Mouse (Mus musculus) small intestine, adult 2 months (tissue): ENCODE results near the gene Rprd2.
A peak's percentile ranks its signal among the peaks of the same experiment; 100 is the strongest.

ENCODE experiments used
- CTCF ChIP-seq: fragments of 200-500 bp; IDR thresholded peaks from 2 replicates; pipeline ENCODE4 v1.5.1; 2012; ENCODE audit warnings: low read depth, mild to moderate bottlenecking, control low read depth, inconsistent platforms, low read length, moderate library complexity, mixed read lengths; ENCODE audit not compliant: insufficient replicate concordance, insufficient read length; ENCODE audit errors: extremely low read depth
- POLR2A ChIP-seq: fragments of 200-500 bp; IDR thresholded peaks from 2 replicates; pipeline ENCODE4 v1.6.1; 2012; ENCODE audit warnings: low read depth, mild to moderate bottlenecking, control low read depth, inconsistent platforms, low read length, moderate library complexity

- TF ChIP-seq CTCF (no peak), POLR2A (peak; percentile 41; the same call in 1 of the 2 replicates)
Measured at GRCm38 (mm10) chr3:95754345-95755206, 64.1 kb downstream of the Rprd2 start.
